Mouse (Mus musculus): ENCODE results near the gene Hhex. TPM values are rescaled to one million over a fixed set of nuclear protein-coding genes. Genes with fewer than 3 reads are reported as not detected.

Gene Hhex
- total RNA-seq (2021) = 1 to 10 TPM; 3.5 to 5.7 TPM
- long read RNA-seq, experiment 1, transcript Hhex-201 (4 exons, 1,802 nt) = major isoform, 5 of 5 reads
- long read RNA-seq, experiment 1, partial matches to known transcripts = 0 of 5 reads
- long read RNA-seq, experiment 1, other reads (novel, unspliced or antisense) = 0 of 5 reads
- long read RNA-seq, experiment 2, partial matches to known transcripts = 1 of 2 reads
- long read RNA-seq, experiment 2, other reads (novel, unspliced or antisense) = 0 of 2 reads

- DNase-seq = peak; percentile 75
These were observed at the start of gene Hhex for GRCm38 (mm10) chr19:37434263-37434951. TSS of gene Hhex (plus strand) at chr19:37434810.

DNA sequence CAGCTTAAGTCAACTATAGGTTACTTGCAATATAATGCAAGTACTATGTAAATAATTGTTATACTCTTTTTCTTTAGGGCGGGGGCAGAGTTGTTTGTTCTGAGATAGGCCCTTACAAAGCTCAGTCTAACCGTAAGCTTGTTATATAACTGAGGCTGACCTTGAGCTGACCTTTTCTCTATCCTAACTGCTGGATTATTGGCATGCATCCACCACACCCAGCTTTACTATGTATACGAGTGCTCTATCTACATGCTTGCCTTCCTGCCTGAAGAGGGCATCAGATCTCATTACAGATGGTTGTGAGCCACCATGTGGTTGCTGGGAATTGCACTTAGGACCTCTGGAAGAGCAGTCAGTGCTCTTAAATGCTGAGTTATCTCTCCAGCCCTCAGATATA, 48.5 kb upstream of the Hhex start:
- DNase-seq = no peak

DNA sequence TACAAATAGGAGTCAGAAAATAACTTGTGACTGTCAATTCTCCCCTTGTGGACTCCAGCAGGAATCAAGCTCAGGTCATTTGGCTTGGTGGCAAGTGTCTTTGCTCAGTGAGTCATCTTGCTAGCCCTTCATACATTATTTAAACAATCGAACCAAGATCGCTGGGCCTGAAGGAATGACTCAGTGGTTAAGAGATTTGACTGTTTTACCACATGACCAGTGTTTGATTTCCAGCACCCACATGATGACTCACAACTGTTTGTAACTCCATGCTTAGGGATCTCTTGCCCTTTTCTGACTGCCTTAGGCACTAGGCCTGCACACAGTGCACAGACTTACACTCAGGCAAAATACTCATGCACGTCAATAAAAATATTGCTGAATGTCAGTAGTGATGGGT, 42.7 kb upstream of the Hhex start:
- no peak for DNase-seq

DNA sequence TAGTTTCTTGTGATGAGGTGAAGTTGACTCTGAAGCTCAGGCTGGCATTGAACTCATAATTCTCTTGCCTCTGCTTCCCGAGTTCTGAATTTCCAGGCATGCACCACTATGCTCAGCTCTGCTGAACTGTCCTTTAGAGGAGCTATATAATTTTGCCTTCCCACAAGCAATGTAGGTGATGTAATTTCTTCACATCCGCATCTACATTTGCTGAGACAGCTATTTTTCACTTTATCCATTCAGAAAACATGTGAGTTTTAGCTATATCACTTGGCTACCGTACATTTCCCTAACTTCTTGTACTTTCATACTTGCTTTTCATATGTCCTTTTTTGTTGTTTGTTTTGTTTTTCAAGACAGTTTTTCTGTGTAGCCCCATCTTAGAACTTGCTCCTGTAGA, 38.3 kb upstream of the Hhex start:
- no peak for DNase-seq

DNA sequence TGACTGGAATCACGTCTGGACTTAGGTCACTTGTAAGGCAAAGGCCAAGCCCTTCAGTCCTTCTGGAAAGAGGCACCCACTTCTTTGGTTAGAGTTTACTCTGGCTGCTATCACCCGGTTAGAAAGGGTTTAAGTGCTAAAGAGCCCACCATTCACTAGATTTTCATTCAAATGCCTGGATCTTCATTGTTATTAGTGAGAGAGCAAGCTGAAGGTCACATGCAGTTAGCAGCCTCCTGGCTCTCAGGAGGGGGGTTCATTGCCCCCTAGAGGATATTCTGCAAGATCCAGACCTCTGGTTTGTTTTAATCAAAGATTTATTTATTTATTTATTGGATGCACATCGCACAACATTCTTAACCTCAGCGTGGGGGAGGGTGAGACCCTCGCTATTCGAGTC, 33.7 kb upstream of the Hhex start:
- DNase-seq = no peak

DNA sequence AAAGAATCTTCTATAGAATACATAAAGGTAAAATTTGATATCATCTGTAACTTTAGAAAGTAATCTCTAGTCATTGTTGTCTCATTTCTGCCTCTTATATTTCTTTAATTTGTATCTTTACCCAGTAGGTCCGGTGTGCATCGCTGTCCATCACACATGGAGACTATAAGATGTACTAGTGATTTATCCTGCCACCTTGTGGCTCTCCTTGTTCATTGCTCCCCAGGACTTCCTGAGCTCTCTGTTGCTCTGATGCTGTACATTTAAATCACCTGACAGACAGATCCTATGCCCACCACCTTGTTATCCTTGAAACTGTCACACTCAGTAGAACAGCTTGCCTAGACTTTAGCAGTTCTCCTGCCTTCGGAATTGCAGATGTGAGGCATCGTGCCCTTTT, 16.3 kb upstream of the Hhex start:
- no peak for DNase-seq

- DNase-seq = peak; percentile 28
These were observed 15.0 kb upstream of the Hhex start for GRCm38 (mm10) chr19:37419613-37420012.

DNA sequence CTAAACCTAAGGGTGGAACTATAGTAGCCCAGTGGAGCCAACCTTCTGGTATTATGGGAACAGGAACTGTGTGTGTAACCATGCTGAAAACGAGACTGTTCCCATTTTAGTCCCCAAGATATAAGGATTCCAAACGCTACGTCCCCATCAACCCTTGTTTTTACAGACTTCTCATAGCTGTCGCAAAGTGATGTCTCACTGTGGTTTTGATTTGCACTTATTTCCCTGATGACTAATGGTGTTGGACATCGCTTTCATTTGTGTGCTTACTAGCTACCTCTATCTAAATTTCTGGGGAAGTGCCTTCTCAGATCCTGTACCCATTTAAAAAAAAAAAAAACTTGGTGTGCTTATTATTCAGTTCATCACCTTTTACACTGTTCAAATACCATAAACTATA, 6.0 kb upstream of the Hhex start:
- no peak for DNase-seq

GRCm38 (mm10) chr19:37431139-37431756, 3.4 kb upstream of the Hhex start:
- DNase-seq = no peak

GRCm38 (mm10) chr19:37432868-37433570, 1.6 kb upstream of the Hhex start:
- no peak for DNase-seq

DNA sequence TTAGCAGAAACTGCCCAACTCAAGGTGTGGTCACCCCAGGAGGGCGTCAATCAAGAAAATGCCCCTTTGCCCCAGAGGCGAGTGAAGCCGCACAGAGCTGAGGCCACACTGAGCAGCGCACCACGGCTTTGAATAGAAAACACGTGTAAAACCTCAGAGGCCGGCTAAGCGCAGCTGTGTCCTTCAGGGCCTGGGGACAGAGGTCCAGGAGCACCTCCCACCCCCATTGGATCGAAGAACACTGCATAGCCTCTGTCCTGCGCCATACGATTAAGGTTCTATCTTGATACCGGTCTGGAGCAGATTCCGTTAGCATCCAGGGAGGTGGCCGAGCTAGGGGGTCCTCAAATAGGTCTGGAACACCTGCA, 731 bp upstream of the Hhex start:
- no peak for DNase-seq

GRCm38 (mm10) chr19:37435041-37435852, 637 bp downstream of the Hhex start:
- peak; percentile 38 for DNase-seq

DNA sequence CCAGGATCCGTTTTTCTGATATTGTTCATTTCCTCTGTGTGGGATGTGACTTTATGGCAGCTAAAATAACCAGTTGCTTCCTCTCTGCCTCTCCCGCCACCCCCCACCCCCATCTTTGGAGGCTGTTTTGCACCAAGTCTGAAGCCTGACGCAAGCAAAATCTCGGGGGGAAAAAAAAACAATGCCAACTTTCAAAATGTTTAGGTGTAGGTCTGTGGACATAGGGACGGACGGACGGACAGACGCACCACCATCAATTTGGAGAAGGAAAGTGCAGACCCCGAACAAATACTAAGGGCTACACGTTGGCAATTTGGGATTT, 1.2 kb downstream of the Hhex start:
- no peak for DNase-seq

- peak; percentile 28 for DNase-seq
These were observed 2.1 kb downstream of the Hhex start for GRCm38 (mm10) chr19:37436514-37437288.

DNA sequence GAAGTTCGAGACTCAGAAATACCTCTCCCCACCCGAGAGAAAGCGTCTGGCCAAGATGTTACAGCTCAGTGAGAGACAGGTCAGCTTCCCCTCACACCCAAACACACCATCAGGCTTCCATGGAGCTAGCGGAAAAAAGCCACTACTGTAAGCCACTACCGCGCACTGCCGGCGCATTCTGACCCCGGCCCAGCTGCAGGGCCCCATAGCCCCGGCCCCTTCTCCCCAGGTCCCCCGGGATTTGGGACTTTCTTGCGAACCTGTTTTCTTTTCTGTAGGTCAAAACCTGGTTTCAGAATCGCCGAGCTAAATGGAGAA, 2.6 kb downstream of the Hhex start:
- DNase-seq = no peak

DNA sequence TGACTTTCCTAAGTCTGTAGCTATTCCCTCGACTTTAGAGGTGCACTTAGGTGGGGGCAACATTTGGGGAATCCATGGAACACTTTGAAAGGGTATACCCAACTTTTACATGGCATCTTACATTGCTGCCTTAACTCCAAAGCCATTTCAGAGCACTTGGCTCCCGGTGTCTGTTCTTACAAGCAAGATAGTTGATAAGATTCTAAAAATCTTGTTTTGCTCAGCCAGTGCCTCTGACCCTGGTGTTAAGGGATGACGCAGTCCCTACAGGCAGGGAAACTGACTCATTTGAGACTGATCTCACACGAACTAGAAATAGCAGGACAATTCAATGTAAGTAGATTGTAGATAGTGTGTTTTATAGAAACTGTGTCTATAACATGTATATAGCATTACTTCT, 5.6 kb downstream of the Hhex start:
- no peak for DNase-seq

- no peak for DNase-seq
These were observed 6.3 kb downstream of the Hhex start for GRCm38 (mm10) chr19:37440708-37441475.

- no peak for DNase-seq
These were observed 8.1 kb downstream of the Hhex start for GRCm38 (mm10) chr19:37442524-37443286.

GRCm38 (mm10) chr19:37443631-37444140, 9.1 kb downstream of the Hhex start:
- DNase-seq = no peak

- DNase-seq = no peak
These were observed 13.6 kb downstream of the Hhex start for GRCm38 (mm10) chr19:37448212-37448611.
